Mouse (Mus musculus): ENCODE measurements at regions not wholly inside any gene's neighbourhood (a gene's known extent, or its start where the extent isn't known, plus 50 kb on each side); places are given as distances from the start of the nearest gene placed in this dataset.
"Not testable (repeated sequence)": the region's sequence is repeated elsewhere in the genome, so short reads cannot be mapped to it uniquely, and the experiment has no call there.

DNA sequence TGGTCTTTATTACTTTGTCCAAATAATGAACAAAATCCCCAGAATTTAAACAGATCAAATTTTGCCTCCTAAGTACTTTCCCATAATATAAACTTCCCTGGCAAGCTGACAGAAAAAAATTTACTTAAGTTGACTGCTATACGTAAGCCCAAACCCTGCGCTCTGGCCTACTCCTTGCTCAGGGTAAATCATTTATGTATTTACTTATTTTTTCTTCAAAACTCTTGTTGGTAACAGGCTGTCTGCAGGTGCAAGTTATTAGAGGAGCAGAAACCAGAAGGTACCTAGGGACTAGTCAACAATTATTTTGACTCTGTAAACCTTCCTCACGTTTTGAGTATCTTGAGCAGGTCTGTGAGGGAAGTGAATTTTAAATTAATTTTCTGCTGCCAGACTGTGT is 2615.7 kb downstream of the Poteg start:
- Histone ChIP-seq H3K4me2 (replicated peaks) (no peak overlapping the region), H3K27ac (replicated peaks) (no peak overlapping the region), H3K36me3 (no peaks in the 10 kb centered on the region), H3K9ac (no peak overlapping the region), H3K9me3 (replicated peaks) (no peaks in the 10 kb centered on the region), H3K27me3 (no peaks in the 10 kb centered on the region), H3K4me1 (no peaks in the 10 kb centered on the region), H3K4me3 (replicated peaks) (no peak overlapping the region)
- ATAC-seq (ENCODE audit: insufficient number of reproducible peaks, low FRiP score, low TSS enrichment, low read depth): no peak
- 71% methylated on average over 3 of the region's 3 CpGs for WGBS

DNA sequence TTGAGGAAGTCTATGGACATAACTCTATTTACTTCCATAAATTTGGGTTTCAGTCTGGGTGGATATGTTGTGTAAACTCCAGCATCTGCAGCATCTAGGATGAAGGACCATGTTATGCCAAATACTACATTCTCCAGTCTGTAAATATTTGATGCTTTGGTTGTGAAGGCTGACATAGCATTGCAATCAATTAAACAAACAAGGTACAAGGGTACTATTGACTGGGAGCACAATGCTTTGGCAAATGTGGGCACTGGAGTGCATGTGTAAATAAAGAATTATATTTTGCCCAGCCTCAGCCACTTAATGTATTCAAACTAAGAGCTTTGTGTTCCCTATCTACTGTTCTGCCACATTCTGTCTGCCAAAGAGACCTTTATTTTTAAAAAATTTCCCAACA is 2630.3 kb downstream of the Poteg start:
- H3K27ac ChIP-seq (replicated peaks): no peak overlapping the region
- no peak overlapping the region for H3K4me3 ChIP-seq (replicated peaks)
- H3K9ac ChIP-seq: no peak overlapping the region
- H3K9me3 ChIP-seq (replicated peaks): no peaks in the 10 kb centered on the region
- no peak overlapping the region for H3K4me2 ChIP-seq (replicated peaks)
- H3K4me1 ChIP-seq: no peaks in the 10 kb centered on the region
- no peak for ATAC-seq (ENCODE audit: insufficient number of reproducible peaks, low FRiP score, low TSS enrichment, low read depth)
- no peaks in the 10 kb centered on the region for H3K27me3 ChIP-seq
- no peaks in the 10 kb centered on the region for H3K36me3 ChIP-seq

DNA sequence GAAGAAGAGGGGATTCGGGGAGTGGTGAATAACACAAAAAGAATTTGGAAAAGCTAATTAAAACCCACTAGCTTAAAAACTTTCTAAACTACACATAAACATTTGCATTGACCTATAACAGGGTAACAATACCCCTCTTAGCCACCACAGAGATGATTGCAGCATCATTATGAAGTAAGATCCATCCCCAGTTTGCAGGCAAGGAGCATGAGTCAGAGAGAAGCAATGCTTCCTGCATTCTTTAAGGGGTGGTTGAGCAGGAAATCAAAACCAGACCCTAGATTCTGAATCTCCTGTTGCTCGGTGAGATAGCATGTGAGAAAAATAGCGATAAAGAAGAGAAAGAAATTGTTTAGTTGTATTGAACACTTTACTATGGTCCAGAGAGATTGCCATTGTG is 2680.3 kb downstream of the Poteg start:
- Histone ChIP-seq H3K27me3 (no peaks in the 10 kb centered on the region), H3K36me3 (no peaks in the 10 kb centered on the region), H3K4me1 (no peaks in the 10 kb centered on the region), H3K9ac (no peak overlapping the region), H3K27ac (replicated peaks) (no peak overlapping the region), H3K4me3 (replicated peaks) (no peak overlapping the region), H3K9me3 (replicated peaks) (no peaks in the 10 kb centered on the region), H3K4me2 (replicated peaks) (no peak overlapping the region)
- WGBS: 32% methylated on average over 3 of the region's 3 CpGs
- no peak for ATAC-seq (ENCODE audit: insufficient number of reproducible peaks, low FRiP score, low TSS enrichment, low read depth)

DNA sequence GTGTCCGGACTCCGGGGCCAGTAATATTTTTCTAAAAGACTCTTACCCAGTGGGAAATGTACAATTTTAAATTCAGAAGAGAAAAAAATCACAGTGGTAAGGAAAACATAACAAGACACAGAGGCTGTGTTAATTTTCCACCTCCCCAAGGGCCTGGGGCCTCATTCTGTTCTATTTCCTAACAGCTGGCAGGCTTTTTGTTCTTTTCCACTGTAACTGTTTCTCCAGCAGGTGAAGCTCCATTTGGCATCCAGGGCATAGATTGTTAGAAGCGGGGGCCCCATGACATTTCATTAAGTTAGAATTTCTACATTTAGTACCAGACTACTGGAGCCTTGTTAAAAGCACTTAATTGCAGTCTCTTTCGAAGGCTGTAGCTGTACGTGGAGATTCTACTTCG is 2687.5 kb downstream of the Poteg start:
- 60% methylated on average over 6 of the region's 6 CpGs for WGBS
- Histone ChIP-seq H3K27me3 (no peaks in the 10 kb centered on the region), H3K36me3 (no peaks in the 10 kb centered on the region)

DNA sequence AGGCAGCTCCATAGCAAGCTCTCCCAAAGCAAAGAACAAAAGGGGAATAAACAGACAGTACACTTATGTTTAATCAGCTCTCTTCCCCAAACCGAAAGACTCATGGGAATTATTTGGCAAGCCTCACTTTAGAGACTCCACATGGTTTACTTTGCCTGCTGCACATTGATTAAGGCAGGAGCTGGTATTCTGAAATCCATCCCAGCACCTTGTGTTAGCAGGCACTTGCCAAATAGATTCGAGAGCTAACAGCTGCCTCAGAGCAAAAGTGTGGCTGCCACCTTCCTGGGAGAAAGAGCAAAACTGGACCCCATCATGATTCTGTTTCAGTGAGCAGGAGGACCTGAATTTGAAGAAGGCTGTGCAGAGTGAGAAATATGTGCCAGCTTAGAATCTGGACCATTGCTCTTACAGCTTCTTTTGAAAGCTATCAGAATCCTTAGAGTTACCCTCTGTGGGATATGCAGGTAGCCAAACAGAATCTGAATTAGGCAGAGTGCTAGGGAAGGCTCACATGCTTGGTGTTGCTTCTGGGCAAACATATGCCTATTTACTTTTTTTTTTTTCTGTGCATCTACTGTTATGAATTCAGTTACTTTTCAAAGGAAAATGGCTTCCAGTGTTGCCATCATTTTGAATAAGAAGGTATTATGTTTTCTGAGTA is 2703.8 kb downstream of the Poteg start:
- no peaks in the 10 kb centered on the region for H3K4me1 ChIP-seq
- no peak overlapping the region for H3K4me3 ChIP-seq (replicated peaks)
- H3K36me3 ChIP-seq: no peaks in the 10 kb centered on the region
- no peak overlapping the region for H3K4me2 ChIP-seq (replicated peaks)
- no peak for ATAC-seq (ENCODE audit: insufficient number of reproducible peaks, low FRiP score, low TSS enrichment, low read depth)
- H3K27ac ChIP-seq (replicated peaks): no peak overlapping the region
- H3K9me3 ChIP-seq (replicated peaks): no peaks in the 10 kb centered on the region
- WGBS: 52% methylated on average over 2 of the region's 2 CpGs
- no peaks in the 10 kb centered on the region for H3K27me3 ChIP-seq
- H3K9ac ChIP-seq: no peak overlapping the region

More for the DNA sequence above, 2687.5 kb downstream of the Poteg start:
- Histone ChIP-seq H3K9ac (no peak overlapping the region), H3K4me2 (replicated peaks) (no peak overlapping the region), H3K9me3 (replicated peaks) (no peaks in the 10 kb centered on the region), H3K4me1 (no peaks in the 10 kb centered on the region), H3K27ac (replicated peaks) (no peak overlapping the region), H3K4me3 (replicated peaks) (no peak overlapping the region)
- no peak for ATAC-seq (ENCODE audit: insufficient number of reproducible peaks, low FRiP score, low TSS enrichment, low read depth)

DNA sequence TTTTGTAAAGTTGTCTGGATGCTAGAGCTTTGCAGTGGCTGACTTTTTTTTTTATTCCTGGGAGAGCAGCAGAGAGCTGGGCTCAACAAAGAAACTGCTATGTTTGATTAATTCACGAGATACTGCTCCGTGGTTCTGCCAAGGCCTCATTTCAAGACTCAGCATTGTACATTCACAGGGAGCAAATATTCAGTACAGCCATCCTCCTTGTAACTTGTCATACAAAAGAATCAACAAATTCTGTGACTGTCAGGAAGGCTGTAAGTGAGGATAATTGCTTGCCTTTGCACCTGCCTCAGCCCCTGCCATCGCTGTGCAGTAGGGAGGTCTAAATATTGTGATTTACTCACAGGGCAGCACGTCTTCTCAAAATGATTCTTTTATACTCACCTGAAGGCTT is 2705.5 kb downstream of the Poteg start:
- no peak for ATAC-seq (ENCODE audit: insufficient number of reproducible peaks, low FRiP score, low TSS enrichment, low read depth)
- 80% methylated on average over 4 of the region's 4 CpGs for WGBS
- no peaks in the 10 kb centered on the region for H3K36me3 ChIP-seq
- no peaks in the 10 kb centered on the region for H3K4me1 ChIP-seq
- H3K27me3 ChIP-seq: no peaks in the 10 kb centered on the region
- H3K4me2 ChIP-seq (replicated peaks): no peak overlapping the region
- no peak overlapping the region for H3K9ac ChIP-seq
- H3K27ac ChIP-seq (replicated peaks): no peak overlapping the region
- no peaks in the 10 kb centered on the region for H3K9me3 ChIP-seq (replicated peaks)
- no peak overlapping the region for H3K4me3 ChIP-seq (replicated peaks)

DNA sequence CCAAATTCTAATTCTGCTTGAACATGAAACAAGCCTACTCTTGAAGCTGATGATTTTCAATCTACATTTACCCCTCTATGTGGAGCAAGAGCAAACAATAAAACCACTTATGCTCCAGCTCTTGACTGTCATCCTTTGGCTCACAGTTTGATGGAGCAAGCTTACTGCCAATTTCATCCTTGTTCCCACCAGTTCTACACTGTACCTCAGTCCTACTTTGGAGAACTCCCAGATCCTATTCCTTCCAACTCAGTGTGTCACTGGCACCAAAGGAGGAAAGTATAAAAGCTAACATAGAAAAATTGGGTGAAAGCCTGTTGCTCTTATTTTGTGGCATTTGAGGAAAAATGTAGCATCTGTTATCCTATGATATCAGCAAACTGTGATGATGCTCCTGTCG is 2724.4 kb downstream of the Poteg start:
- Histone ChIP-seq H3K4me3 (replicated peaks) (no peak overlapping the region), H3K36me3 (no peaks in the 10 kb centered on the region), H3K4me2 (replicated peaks) (no peak overlapping the region), H3K9me3 (replicated peaks) (no peaks in the 10 kb centered on the region), H3K9ac (no peak overlapping the region), H3K27ac (replicated peaks) (no peak overlapping the region), H3K27me3 (no peaks in the 10 kb centered on the region), H3K4me1 (no peaks in the 10 kb centered on the region)
- no peak for ATAC-seq (ENCODE audit: insufficient number of reproducible peaks, low FRiP score, low TSS enrichment, low read depth)
- WGBS: 65% methylated on average over 1 of the region's 1 CpGs

DNA sequence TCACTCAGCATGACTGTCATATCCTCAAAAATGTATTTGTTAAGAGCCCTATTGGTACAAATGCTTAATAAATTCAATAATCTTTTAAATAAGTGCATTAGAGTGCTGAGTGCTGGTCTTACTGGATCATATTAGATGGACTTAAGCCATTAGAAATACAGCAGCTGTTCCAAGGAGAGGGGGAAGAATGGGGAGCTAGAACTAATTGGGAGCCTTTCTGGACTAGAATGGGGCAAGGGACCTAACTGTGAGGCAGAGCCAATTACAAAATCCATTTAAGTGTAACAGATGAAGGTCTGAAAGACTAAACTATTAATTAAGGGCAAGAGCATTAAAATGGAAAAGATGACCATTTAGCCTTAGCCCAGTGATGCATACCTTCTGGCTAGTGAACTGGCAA is 2755.3 kb downstream of the Poteg start:
- not testable (repeated sequence) for H3K27ac ChIP-seq (replicated peaks); H3K9ac ChIP-seq

DNA sequence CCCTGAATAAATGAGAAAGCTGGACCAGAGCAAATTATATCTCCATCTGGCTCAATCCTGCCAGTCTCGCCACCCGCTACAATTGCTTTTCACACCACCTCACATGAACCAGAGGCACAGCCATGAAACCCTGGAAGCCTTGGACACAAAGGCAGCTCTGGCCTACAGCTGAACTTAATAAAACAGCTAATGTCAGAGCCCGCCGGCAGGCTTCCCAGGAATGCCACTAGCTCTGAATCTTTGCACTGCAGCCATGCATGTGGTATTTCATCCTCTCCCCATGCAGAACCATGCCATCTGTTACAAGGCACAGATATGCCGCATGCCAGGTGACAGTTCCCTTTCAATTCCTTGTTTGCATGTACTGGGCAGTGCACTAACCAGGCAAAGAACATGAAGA is 2779.9 kb downstream of the Poteg start:
- H3K4me1 ChIP-seq: no peaks in the 10 kb centered on the region
- H3K4me3 ChIP-seq (replicated peaks): no peak overlapping the region
- WGBS: 37% methylated on average over 5 of the region's 5 CpGs
- H3K9me3 ChIP-seq (replicated peaks): no peaks in the 10 kb centered on the region
- ATAC-seq (ENCODE audit: insufficient number of reproducible peaks, low FRiP score, low TSS enrichment, low read depth): no peak
- H3K27ac ChIP-seq (replicated peaks): no peak overlapping the region
- no peaks in the 10 kb centered on the region for H3K36me3 ChIP-seq
- H3K4me2 ChIP-seq (replicated peaks): no peak overlapping the region
- no peaks in the 10 kb centered on the region for H3K27me3 ChIP-seq
- no peak overlapping the region for H3K9ac ChIP-seq

More for the DNA sequence above, 2755.3 kb downstream of the Poteg start:
- H3K4me1 ChIP-seq; H3K9me3 ChIP-seq (replicated peaks); H3K27me3 ChIP-seq; H3K4me3 ChIP-seq (replicated peaks); H3K4me2 ChIP-seq (replicated peaks); H3K36me3 ChIP-seq; ATAC-seq (ENCODE audit: insufficient number of reproducible peaks, low FRiP score, low TSS enrichment, low read depth): not testable (repeated sequence)

DNA sequence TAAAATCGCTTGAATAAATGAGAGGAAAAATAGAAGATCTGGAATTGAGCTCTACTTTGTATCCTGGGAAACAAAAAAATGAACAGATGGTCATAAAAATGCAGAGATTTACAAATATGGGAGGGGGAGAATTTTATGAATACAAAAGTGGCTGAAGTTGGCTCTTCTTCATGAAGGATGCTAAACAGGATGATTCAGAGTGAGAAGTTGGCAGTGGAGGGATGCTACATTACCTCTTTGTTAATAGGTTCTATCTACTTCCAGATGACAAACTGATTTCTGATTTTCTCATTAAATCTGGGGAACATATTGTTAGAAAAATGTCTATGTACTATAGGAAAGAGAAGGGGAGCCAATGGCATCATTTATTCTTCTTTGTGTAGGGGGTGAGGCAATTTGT is 2785.8 kb downstream of the Poteg start:
- Histone ChIP-seq H3K27ac (replicated peaks) (no peak overlapping the region), H3K27me3 (no peaks in the 10 kb centered on the region), H3K4me1 (no peaks in the 10 kb centered on the region), H3K9me3 (replicated peaks) (no peaks in the 10 kb centered on the region), H3K4me2 (replicated peaks) (no peak overlapping the region), H3K36me3 (no peaks in the 10 kb centered on the region), H3K4me3 (replicated peaks) (no peak overlapping the region), H3K9ac (no peak overlapping the region)
- whole genome bisulfite sequencing: 67% methylated on average over 1 of the region's 1 CpGs
- ATAC-seq (ENCODE audit: insufficient number of reproducible peaks, low FRiP score, low TSS enrichment, low read depth): no peak

DNA sequence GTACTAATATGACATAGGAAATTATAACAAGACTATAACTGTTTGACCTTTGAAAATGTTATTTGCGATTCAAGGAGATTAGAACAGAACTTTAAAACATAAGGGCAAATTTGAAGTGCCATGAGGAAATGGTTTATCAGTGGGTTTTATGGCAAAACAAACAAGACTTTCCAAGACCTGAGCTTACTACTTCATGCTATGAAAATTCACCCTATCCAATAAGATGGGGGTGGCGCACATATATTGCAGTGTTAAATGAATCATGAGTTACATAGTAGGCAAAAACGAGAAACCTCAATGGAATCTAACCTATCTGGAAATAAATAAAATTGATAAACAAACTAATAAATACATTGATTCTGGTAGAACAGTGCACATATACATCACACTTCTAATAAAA is 2804.3 kb downstream of the Poteg start:
- Histone ChIP-seq H3K9ac (no peak overlapping the region), H3K4me3 (replicated peaks) (no peak overlapping the region), H3K27ac (replicated peaks) (no peak overlapping the region), H3K9me3 (replicated peaks) (no peaks in the 10 kb centered on the region), H3K27me3 (no peaks in the 10 kb centered on the region), H3K4me2 (replicated peaks) (no peak overlapping the region), H3K4me1 (no peaks in the 10 kb centered on the region), H3K36me3 (no peaks in the 10 kb centered on the region)
- no peak for ATAC-seq (ENCODE audit: insufficient number of reproducible peaks, low FRiP score, low TSS enrichment, low read depth)
- WGBS: 77% methylated on average over 3 of the region's 3 CpGs

DNA sequence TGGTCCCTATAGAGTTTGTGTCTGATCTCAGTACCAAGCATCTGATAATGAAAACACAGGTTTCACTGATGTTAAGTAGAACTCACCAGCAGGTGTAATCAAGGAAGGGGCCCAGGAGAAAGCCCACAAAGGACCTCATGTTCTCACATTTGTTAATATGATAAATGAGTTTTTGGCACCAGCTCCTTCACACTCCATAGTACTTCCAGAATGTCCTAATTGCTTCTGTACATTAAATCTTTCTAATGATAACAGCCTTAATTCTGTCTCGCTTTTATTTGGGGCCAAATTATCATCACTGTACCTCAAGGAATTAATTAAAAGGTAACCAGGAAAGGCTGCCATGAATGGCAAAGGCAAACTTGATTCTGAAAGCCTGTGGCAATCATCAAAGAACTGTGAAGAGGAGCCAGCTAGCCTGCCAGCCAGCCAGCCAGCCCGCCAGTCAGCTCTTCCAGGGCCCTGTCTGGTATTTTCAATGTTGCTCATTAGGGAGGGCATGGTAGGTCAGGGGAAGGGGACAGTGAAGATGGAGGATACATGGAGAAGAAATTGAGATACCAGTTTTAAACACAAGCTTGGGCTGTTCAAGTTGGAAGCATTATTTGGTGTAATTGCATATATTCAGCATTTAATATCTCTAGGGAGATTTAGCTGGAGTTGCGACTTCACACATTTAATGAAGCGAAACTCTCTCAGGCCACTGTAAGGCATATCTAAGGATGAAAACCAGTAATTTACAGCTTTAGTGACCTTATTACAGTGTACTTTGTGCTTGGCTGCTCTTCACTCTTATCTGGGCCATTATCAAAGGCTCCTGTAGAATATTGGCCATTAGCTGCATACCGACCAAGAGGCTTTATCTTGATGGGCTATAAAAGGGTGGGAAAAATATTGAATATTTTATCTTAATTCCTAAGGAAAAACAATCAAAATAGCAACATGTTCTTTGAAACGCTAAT is 2822.8 kb downstream of the Poteg start:
- no peak overlapping the region for H3K27ac ChIP-seq (replicated peaks)
- no peaks in the 10 kb centered on the region for H3K9me3 ChIP-seq (replicated peaks)
- H3K4me3 ChIP-seq (replicated peaks): no peak overlapping the region
- H3K27me3 ChIP-seq: no peaks in the 10 kb centered on the region
- H3K36me3 ChIP-seq: no peaks in the 10 kb centered on the region
- WGBS: 88% methylated on average over 6 of the region's 6 CpGs
- no peak for ATAC-seq (ENCODE audit: insufficient number of reproducible peaks, low FRiP score, low TSS enrichment, low read depth)
- H3K4me1 ChIP-seq: no peaks in the 10 kb centered on the region
- no peak overlapping the region for H3K9ac ChIP-seq
- H3K4me2 ChIP-seq (replicated peaks): no peak overlapping the region
